Mouse (Mus musculus) fat pad, adult 2 months (tissue): ENCODE data around the gene Sppl2a.
"Not testable (repeated sequence)": the region's sequence is repeated elsewhere in the genome, so short reads cannot be mapped to it uniquely, and the experiment has no call there.

ENCODE experiments used
- DNase-seq: peaks from one replicate; pipeline ENCODE4 v3.0.0-alpha.2; 2011; ENCODE audit warnings: low read depth, low spot score; ENCODE audit errors: extremely low read depth

The Sppl2a gene

GRCm38 (mm10) chr2:126896941-126897340, 36.1 kb downstream of the Sppl2a start:
- DNase-seq: no peak

GRCm38 (mm10) chr2:126894245-126894644, 38.8 kb downstream of the Sppl2a start:
- DNase-seq: no peak

DNA sequence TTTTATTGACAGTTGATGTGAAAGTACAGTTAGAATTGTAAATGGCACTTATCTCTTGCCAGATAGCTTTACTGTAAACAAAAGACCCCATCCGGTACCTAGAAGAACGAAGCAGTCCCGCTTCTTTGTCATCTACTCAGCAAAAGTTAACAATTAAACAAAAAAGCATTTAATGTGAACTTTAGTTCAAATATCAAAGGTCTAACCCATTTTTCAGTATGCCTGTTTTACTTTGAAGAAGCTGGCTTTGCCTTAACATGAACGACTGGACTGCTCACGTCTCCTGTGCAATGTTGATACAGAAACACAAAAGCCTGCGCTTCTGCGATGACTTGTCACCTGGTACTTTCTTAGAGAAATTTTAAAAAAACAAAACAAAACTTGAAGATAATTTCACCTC, 40.7 kb downstream of the Sppl2a start:
- DNase-seq: no peak

DNA sequence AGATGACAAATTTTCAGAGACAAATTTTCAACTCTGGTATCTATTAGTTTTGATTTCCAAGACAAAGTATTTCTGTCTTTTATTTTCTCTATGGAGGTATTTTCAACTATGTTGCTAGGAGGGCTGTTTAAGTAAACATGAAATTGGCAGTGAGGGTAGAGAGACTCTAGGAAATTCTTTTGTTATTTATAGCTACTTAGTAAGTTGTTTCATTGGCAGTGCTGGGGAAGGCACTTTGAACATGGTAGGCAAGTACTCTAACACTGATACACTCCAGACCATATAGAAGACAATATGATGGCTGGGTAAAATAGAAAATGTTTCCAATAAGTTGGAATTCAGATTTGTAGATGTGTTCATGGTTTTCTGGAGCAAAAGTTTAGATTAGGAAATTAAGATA, 41.3 kb downstream of the Sppl2a start:
- no peak for DNase-seq

DNA sequence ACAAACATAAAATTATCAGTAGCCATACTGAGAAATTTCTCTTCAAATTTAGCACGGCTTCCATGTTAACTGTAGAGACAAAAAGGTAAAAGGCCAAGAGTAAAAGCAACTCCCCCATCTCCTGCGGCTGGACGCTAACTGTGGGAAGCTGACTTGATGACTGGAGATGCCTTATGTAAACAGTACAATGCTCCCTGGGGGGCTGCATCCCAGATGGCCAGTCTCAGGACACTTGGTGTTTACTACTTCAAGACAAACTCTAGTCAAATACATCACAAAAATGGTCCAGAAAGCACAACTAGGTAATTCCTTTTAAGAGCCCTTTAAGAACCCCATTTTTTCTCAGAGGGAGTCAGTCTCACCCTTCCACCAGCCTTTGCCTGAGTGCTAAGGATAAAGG, 45.9 kb downstream of the Sppl2a start:
- DNase-seq: no peak

DNA sequence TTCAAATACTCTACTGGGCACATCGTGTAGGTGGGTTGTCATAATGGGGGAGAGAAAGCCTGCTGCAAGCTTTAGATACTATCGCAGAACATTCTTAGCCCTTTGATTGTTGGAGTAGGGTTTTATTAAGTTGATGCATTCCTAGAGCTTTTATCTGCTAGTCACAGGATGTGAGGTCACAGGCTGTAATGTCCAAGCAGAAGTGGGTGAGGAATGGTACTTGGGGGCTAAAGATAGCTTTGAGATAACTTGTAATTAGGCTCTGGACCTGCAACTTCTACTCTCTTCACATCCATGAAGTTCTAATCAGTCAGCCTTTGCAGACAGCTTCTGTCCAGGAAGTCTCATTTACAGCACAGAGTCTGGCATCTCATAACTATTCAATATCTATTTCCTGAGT, 47.2 kb downstream of the Sppl2a start:
- no peak for DNase-seq

DNA sequence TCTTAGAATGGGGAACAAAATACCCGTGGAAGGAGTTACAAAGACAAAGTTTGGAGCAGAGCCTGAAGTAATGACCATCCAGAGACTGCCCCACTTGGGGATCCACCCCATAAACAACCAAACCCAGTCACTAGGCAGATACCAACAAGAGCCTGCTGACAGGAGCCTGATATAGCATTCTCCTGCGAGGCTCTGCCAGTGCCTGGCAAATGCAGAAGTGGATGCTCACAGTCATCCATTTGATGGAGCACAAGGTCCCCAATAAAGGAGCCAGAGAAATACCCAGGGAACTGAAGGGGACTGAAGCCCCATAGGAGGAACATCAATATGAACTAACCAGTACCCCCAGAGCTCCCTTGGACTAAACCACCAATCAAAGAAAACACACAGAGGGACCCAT, 50.3 kb downstream of the Sppl2a start:
- not testable (repeated sequence) for DNase-seq

DNA sequence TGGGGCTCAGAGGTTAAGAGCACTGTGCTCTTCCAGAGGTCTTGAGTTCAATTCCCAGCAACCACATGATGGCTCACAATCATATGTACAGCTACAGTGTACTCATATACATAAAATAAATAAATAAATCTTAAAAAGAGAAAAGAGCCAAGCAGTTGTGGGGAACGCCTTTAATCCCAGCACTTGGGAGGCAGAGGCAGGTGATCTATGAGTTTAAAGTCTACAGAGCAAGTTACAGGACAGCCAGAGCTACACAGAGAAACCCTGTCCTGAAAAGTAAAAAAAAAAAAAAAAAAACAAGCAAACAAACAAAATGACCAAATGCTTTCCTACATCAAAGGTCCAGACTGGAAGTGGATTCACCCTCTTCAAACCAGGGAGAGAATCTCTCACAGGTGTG, 55.0 kb downstream of the Sppl2a start:
- no peak for DNase-seq

- peak; percentile 25 for DNase-seq
Measured at GRCm38 (mm10) chr2:126875871-126876796, 56.9 kb downstream of the Sppl2a start, which contains the start of gene Trpm7. Trpm7 (minus strand) TSS chr2:126876230.

DNA sequence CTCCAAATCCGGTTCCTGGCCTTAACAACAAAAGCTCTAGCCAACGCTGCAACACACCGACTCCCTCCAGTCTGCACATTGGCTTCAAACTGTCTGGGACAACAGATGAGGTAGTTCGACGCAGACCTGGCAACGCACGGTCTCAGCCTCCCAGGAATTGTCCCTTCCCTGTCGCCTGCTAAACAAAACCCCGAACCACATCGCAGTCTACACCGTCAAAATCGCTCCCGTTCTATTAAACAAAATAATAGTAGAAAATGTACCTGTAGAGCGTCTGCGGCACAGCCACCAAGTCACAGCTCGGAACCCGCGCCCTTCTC, 57.6 kb downstream of the Sppl2a start:
- no peak for DNase-seq

GRCm38 (mm10) chr2:126874809-126875515, 58.1 kb downstream of the Sppl2a start:
- DNase-seq: no peak

DNA sequence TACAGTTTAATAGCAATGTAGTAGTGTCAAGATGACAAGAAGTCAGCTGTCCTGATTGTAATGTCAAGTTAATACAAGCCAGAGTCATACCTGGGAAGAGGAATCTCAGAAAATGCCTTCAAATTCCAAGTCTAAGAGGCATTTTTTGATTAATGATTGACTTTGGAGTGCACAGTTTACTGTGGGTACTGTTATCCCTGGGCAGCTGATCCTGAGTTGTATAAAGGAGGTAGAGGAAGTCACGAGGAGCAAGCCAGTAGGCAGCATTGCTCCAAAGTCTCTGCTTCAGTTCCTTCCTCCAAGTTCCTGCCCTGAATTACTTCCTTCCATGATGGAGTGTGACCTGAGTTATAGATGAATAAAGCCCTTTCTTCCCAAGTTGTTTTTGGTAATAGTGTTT, 66.7 kb downstream of the Sppl2a start:
- DNase-seq: no peak

DNA sequence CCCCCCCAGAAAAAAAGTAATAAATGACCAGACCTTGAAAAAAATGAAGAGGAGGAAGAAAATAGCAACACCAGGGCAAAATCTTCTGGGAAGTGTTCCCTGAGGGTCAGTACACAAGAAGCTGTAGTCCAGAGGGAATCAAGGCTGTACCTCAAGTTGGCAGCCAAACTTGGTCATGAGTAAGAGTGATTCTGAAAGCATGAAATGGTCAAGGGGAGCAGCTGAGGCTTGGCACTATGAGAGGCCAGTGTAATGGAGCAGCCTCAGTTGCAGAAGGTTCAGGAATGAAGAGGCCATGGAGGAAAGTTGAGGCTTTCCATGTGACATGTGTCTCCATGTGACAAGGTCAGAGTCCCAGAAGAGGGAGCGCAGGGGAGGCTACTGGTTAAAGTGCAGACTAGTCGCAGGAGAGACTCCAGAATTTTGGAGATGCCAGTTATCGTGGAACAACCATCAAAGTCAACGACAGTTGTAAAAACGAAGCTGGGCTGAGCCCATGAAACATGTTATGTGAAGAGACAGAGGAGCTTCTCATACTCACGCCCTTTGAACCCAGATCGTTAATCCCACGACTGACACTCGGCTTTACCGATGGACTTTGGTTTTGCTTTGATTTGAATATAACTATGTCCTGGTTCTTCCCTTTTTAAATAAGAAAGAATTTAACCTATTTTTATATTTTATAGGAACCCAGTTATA, 67.4 kb downstream of the Sppl2a start:
- DNase-seq: no peak

- no peak for DNase-seq
Measured at GRCm38 (mm10) chr2:126865026-126865425, 68.0 kb downstream of the Sppl2a start.

DNA sequence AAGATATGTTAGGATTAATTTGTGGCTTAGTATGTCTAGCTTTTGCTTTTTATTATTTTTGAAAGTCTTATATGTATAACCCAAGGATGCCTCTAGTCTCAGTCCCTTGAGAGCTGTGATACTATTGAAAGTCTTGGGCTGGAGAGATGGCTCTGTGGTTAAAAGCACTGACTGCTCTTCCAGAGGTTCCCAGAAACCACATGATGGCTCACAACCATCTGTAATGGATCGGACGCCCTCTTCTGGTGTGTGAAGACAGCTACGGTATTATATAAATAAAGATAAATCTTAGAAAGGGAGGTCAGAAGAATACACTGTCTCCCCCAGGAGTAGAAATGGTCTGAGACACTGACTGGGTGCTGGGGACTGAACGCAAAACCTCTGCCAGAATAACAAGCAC, 88.3 kb downstream of the Sppl2a start:
- DNase-seq: no peak
